Mouse (Mus musculus) cerebellum, adult 2 months (tissue): ENCODE measurements at regions not wholly inside any gene's neighbourhood (a gene's known extent, or its start where the extent isn't known, plus 50 kb on each side); places are given as distances from the start of the nearest gene placed in this dataset.

Experiments
- DNase-seq, 2 experiments: peaks; one replicate each; pipeline ENCODE4 v3.0.0; 2021
- H3K27ac ChIP-seq: fragments of 200-500 bp; 2 replicates; pipeline ENCODE4 v1.5.1; 2012; ENCODE audit warnings: low read length, control low read depth, inconsistent platforms; ENCODE audit not compliant: insufficient read depth
- H3K27me3 ChIP-seq: fragments of 200-500 bp; 2 replicates; pipeline ENCODE4 v1.6.1; 2012; ENCODE audit warnings: inconsistent platforms, mild to moderate bottlenecking, low read length, moderate library complexity; ENCODE audit not compliant: control insufficient read depth, insufficient read depth
- H3K4me1 ChIP-seq: fragments of 200-500 bp; 2 replicates; pipeline ENCODE4 v1.6.1; 2011; ENCODE audit warnings: low read length; ENCODE audit not compliant: control insufficient read depth, insufficient read depth
- H3K4me3 ChIP-seq: fragments of 200-500 bp; replicated peaks from 2 replicates; pipeline ENCODE3; 2011; ENCODE audit warnings: mild to moderate bottlenecking, low read depth, low read length, control low read depth; ENCODE audit not compliant: insufficient read depth
- CTCF ChIP-seq: fragments of 200-500 bp; IDR thresholded peaks from 2 replicates; pipeline ENCODE4 v1.5.1; 2011; ENCODE audit warnings: low read depth, mild to moderate bottlenecking, control low read depth, low read length, moderate library complexity, borderline replicate concordance; ENCODE audit not compliant: insufficient read depth
- POLR2A ChIP-seq: fragments of 200-500 bp; IDR thresholded peaks from 2 replicates; pipeline ENCODE4 v1.6.1; 2011; ENCODE audit warnings: low read length, control low read depth, borderline replicate concordance; ENCODE audit not compliant: insufficient read depth
- WGBS: fragments of 180-500 bp; shearing (Covaris S2); methylation state at CpG from one replicate; pipeline ENCODE4 v1.1.7; 2018; 5-methylcytosine and 5-hydroxymethylcytosine counted together

DNA sequence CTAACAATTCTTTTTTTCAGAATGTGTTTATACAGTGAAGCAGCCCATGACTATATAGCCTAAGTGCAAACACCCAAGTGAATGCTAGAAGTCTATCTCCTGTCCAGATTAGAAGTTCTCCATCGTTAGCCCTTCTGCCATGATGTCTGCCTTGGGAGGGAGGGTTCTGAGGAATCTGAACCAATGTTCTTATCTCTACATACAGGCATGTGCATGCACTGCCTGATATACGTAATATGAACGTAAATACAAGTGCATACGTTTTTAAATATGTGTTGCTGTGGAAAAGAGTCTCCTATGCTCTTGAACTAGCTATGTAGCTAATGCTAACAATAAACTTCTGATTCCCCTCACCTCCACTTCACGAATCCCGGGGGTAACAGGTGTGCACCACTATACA lies 68.9 kb upstream of the Lgalsl start:
- H3K27me3 ChIP-seq: no peaks in the 10 kb centered on the region
- no peak overlapping the region for H3K4me3 ChIP-seq
- TF ChIP-seq CTCF: no peak
- no peak for TF ChIP-seq POLR2A
- no peak for DNase-seq
- H3K4me1 ChIP-seq: no peaks in the 10 kb centered on the region
- no peak overlapping the region for H3K27ac ChIP-seq
- 94% methylated on average over 6 of the region's 6 CpGs for WGBS

DNA sequence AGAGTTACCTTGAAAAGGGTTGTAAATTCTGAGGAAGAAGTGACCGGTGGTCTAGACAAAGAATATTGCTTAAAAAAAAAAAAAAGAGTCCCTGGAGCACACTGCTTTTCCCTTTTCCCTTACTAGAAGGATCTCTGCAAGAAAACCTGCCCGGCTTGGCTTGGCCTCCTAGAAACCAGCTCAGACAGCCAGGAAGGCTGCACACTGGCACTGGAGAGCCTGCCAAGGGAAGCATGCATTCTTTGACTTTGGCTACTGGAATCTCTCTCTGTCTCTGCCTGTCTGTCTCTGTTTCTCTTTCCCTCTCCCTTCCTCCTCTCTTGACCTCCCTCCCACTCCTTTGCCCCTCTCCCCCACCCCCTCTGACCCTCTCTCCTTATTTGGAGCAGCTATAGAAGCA lies 71.1 kb upstream of the Lgalsl start:
- no peak for DNase-seq
- no peak for TF ChIP-seq CTCF
- TF ChIP-seq POLR2A: no peak
- Histone ChIP-seq H3K4me1 (no peaks in the 10 kb centered on the region), H3K4me3 (no peak overlapping the region), H3K27me3 (no peaks in the 10 kb centered on the region), H3K27ac (no peak overlapping the region)
- 17% methylated on average over 2 of the region's 2 CpGs for WGBS

DNA sequence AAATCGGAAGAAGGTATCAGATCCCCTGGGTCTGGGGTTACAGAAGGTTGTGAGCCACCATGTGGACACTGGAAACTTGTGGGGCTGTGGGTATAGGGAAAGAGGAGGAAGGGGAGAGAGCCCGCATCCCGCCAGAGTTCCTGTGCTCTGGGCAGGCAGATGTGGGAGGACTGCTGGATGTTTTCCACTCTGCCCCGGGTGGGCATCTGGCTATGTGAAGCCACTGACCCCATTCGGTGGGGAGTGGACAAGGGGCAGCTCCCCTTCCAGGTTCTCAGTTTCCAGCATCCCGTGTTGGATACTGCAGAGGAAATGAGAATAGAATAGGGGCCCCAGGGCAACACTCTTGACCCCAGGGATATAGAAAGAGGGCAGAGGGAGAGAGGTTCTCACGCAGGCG lies 72.1 kb upstream of the Lgalsl start:
- WGBS: 72% methylated on average over 8 of the region's 8 CpGs
- TF ChIP-seq CTCF (no peak), POLR2A (no peak)
- Histone ChIP-seq H3K4me3 (no peak overlapping the region), H3K27ac (no peak overlapping the region), H3K4me1 (no peaks in the 10 kb centered on the region), H3K27me3 (no peaks in the 10 kb centered on the region)
- no peak for DNase-seq

DNA sequence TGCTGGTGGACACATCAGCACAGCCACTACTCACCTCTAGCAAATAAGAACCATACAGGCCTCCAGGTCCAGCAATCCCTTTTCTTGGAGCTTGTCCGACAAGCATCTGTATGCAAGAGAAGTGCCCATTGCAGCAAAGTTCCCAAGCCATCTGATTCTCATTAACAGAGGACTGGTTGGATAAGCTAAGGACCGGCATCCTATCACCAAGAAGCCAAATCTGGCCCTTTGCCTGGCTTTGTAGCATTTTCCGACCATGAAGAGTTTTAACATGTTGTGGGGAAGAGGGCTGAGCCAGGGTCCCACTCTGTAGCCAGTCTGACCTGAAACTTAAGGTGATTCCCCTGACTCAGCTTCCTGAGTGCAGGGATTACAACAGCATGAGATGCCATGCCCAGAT lies 77.1 kb upstream of the Lgalsl start:
- no peak overlapping the region for H3K27ac ChIP-seq
- TF ChIP-seq POLR2A (no peak), CTCF (no peak)
- H3K27me3 ChIP-seq: no peaks in the 10 kb centered on the region
- WGBS: 45% methylated on average over 3 of the region's 3 CpGs
- no peaks in the 10 kb centered on the region for H3K4me1 ChIP-seq
- no peak for DNase-seq
- H3K4me3 ChIP-seq: no peak overlapping the region

DNA sequence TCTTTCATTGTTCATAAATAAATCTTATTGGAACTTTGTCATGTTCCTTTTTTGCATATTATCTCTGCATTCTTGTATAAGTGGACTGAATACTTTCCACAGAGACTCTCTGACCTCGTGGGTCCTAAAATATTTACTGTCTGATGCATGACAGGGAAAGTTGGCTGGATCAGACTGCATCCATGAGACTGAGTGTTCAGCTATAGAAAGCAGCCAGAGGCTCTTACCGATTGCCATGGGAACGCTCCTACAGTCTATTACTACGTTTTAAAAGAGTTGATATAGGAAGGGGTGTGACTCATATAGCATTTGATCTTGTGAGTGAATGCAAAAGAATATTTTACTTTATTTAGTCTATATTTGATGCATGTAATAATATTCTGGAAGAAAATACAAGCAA lies 77.6 kb upstream of the Lgalsl start:
- no peak overlapping the region for H3K4me3 ChIP-seq
- no peak for DNase-seq
- TF ChIP-seq CTCF: no peak
- TF ChIP-seq POLR2A: no peak
- WGBS: 61% methylated on average over 4 of the region's 4 CpGs
- no peaks in the 10 kb centered on the region for H3K27me3 ChIP-seq
- no peak overlapping the region for H3K27ac ChIP-seq
- H3K4me1 ChIP-seq: no peaks in the 10 kb centered on the region

DNA sequence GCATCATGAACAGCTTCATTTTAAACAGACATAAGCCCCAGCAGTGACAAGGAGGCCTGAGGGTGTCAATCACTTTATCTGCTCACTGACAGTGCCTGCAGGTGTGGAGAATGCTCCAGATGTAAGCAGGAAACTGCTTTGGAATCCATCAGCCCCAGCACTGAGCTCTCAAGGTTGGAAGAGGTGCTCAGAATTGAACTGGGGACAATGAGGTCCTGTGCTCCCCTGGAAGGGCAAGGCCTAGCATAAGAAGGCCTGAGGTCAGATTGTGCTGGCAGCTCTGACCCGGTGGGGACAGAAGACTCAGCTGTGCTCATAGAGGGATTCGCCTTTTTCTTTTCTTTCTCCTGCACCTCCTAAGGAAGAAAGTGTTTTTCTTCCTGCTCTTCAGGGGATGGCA lies 82.2 kb upstream of the Lgalsl start:
- Histone ChIP-seq H3K4me3 (no peak overlapping the region), H3K27me3 (no peaks in the 10 kb centered on the region), H3K27ac (no peak overlapping the region), H3K4me1 (no peaks in the 10 kb centered on the region)
- DNase-seq: no peak
- no peak for TF ChIP-seq CTCF
- no peak for TF ChIP-seq POLR2A
- WGBS: 87% methylated on average over 2 of the region's 2 CpGs

DNA sequence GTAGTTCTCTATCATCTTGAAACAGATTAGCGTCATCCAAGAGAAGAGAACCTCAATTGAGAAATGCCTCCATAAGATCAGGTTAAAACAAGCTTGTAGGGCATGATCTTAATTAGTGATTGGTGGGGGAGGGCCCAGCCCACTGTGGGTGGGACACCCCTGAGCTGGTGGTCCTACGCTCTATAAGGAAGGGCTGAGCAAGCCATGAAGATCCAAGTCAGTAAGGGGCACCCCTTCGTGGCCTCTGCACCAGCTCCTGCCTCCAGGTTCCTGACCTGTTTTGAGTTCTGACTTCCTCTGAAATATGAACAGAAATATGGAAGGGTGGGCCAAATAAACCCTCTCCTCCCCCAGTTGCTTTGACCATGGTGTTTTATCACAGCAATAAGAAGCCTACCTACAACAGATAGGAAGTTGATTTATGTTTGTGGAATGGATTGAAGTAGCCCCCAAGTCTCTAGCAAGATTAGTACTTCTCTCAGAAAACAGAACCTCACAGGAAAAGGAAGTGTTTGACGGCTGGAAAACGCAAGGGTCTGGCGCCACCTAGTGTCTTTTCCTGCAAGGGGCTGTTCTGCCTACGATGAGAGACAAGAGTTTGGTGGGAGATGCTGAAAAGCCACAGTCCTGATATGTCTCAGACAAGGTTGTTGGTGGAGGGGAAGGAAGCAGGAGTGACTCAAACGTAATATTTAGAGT lies 82.9 kb upstream of the Lgalsl start:
- WGBS: 26% methylated on average over 8 of the region's 8 CpGs

DNA sequence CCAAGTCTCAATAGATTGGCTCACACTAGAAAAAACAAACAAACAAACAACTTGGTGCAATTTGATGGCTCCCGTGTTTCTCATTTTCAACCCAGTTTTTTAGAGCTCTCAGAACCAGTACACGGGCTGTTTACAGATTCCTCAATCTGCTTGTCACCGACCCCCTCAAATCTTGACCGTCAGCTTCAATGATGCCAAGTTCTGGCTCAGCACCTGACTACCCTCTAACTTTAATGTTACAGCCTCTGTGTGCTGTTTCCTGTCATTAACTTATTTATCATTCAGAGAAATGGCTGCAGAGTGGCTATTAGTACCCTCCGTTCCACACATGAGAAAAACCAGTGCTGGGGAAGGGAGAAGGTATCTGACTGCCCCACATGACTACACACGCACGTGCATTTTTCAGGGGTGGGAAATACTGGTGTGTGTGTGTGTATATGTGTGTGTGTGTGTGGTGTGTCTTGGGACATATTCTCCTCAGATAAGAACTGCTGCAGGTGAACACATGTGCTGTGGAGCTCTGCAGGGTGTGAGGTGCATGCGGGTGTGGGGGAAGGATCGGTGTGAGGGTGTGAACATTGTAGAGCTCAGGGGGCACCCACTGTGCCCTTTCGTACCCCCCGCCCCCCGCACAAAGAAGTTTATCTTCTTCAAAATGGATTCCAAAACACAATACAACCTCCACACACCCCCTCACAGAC lies 83.6 kb upstream of the Lgalsl start:
- 59% methylated on average over 12 of the region's 12 CpGs for WGBS
- H3K27ac ChIP-seq: no peak overlapping the region
- DNase-seq: no peak
- no peaks in the 10 kb centered on the region for H3K27me3 ChIP-seq
- no peaks in the 10 kb centered on the region for H3K4me1 ChIP-seq
- TF ChIP-seq POLR2A (no peak), CTCF (no peak)
- no peak overlapping the region for H3K4me3 ChIP-seq

More for the DNA sequence above, 82.9 kb upstream of the Lgalsl start:
- DNase-seq: peak; percentile 64 to 77
- no peaks in the 10 kb centered on the region for H3K4me1 ChIP-seq
- no peaks in the 10 kb centered on the region for H3K27me3 ChIP-seq
- H3K4me3 ChIP-seq: no peak overlapping the region
- H3K27ac ChIP-seq: no peak overlapping the region
- TF ChIP-seq POLR2A (no peak), CTCF (peak; percentile 96)
